Mouse (Mus musculus) natural killer cell, adult 2 months (primary cell): ENCODE results near the gene Lrrc74a.

Experiments
- DNase-seq, 2 experiments: peaks; one replicate each; pipeline ENCODE4 v3.0.0; 2022; ENCODE audit warnings: low spot score in 2 of 2

The Lrrc74a gene

GRCm38 (mm10) chr12:86804308-86804700 lies 70.1 kb downstream of the Lrrc74a start:
- no peak for DNase-seq

GRCm38 (mm10) chr12:86804857-86805256 lies 70.7 kb downstream of the Lrrc74a start:
- DNase-seq = no peak

GRCm38 (mm10) chr12:86805315-86805714 lies 71.1 kb downstream of the Lrrc74a start:
- no peak for DNase-seq

GRCm38 (mm10) chr12:86806031-86806922 lies 72.1 kb downstream of the Lrrc74a start:
- DNase-seq = peak in 1 of 2 experiments; percentile 30

GRCm38 (mm10) chr12:86806923-86807794 lies 73.0 kb downstream of the Lrrc74a start:
- DNase-seq = peak; percentile 86 to 88

- no peak for DNase-seq
Measured at GRCm38 (mm10) chr12:86807795-86808128, 73.6 kb downstream of the Lrrc74a start.

- DNase-seq = no peak
Measured at GRCm38 (mm10) chr12:86808856-86809255, 74.7 kb downstream of the Lrrc74a start.

GRCm38 (mm10) chr12:86810040-86810439 lies 75.9 kb downstream of the Lrrc74a start:
- DNase-seq = no peak

GRCm38 (mm10) chr12:86810725-86811444 lies 76.7 kb downstream of the Lrrc74a start:
- DNase-seq = peak; percentile 70 to 74

- DNase-seq = no peak
Measured at GRCm38 (mm10) chr12:86812782-86813181, 78.6 kb downstream of the Lrrc74a start.
